Mouse (Mus musculus): ENCODE results near the gene Fsip1. TPM values are rescaled to one million over a fixed set of nuclear protein-coding genes. Genes with fewer than 3 reads are reported as not detected.
"Not testable (repeated sequence)": the region's sequence is repeated elsewhere in the genome, so short reads cannot be mapped to it uniquely, and the experiment has no call there.

The Fsip1 gene
- polyA plus RNA-seq, 1 experiment from 2014 or later: 2.6 TPM

DNA sequence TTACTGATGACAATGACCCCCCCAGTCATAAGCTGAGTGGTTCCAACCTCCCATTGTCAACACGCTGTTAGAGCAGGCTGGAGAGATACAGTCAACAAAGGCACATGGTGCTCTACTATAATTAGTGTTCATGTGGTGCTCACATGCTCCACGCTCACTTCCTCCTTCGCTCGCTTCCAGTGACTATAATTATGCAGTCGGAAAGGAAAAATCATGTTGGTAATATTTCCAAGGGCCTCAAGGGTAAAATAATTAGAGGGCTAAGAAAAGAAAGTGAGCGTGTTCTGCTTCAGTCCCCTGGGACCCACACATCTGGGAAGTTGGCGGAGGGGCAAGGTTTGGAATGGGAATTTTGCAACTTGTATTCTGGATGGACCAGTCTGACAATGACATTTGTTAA is 38.7 kb upstream of the Fsip1 start:
- 80% methylated on average over 7 of the region's 7 CpGs for WGBS
- H3K4me3 ChIP-seq (ENCODE audit: low read depth, low read length): no peak overlapping the region
- H3K36me3 ChIP-seq (ENCODE audit: control insufficient read depth, insufficient read depth, low read length): no peaks in the 10 kb centered on the region
- no peaks in the 10 kb centered on the region; the same call in 1 of the 2 replicates for H3K4me1 ChIP-seq (ENCODE audit: control insufficient read depth, insufficient read depth, low read length)
- no peak overlapping the region for H3K4me2 ChIP-seq (ENCODE audit: low read length)
- no peaks in the 10 kb centered on the region for H3K9me3 ChIP-seq (replicated peaks; ENCODE audit: control insufficient read depth, low read length, poor library complexity, severe bottlenecking)
- no peak for ATAC-seq
- no peaks in the 10 kb centered on the region for H3K27me3 ChIP-seq (ENCODE audit: control insufficient read depth, insufficient read depth, low read depth, low read length)
- H3K27ac ChIP-seq (ENCODE audit: low read length): no peak overlapping the region
- H3K9ac ChIP-seq (ENCODE audit: low read depth, low read length): no peak overlapping the region

DNA sequence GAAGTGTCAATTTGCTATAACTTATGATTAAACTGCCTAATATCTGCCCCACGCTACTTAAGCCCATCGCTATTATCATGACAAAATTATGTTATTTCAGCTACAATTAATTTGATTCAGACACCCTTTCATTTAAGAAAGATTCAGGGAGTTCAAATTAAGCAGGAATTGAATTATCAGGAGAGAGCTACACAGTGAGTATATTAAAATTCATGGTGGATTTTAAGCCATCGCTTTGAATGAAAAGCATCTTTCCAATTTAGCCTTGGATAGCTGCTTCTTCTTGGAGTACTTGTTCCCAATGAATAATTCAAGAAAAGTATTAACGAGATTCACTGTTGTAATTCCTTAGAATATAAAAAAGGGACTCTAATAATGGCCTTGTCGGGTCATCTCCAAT is 36.8 kb upstream of the Fsip1 start:
- ATAC-seq: peak; percentile 55; the same call in 1 of the 2 replicates
- H3K27ac ChIP-seq (ENCODE audit: low read length): 0 out of 2 replicates have a peak overlapping the region, but pooled peaks have one; percentile 26
- WGBS: 42% methylated on average over 5 of the region's 5 CpGs

GRCm38 (mm10) chr2:118289066-118289460 is 32.3 kb upstream of the Fsip1 start:
- not testable (repeated sequence) for H3K36me3 ChIP-seq (ENCODE audit: control insufficient read depth, insufficient read depth, low read length); H3K4me1 ChIP-seq (ENCODE audit: control insufficient read depth, insufficient read depth, low read length); H3K27me3 ChIP-seq (ENCODE audit: control insufficient read depth, insufficient read depth, low read depth, low read length); H3K4me3 ChIP-seq (ENCODE audit: low read depth, low read length); H3K9me3 ChIP-seq (replicated peaks; ENCODE audit: control insufficient read depth, low read length, poor library complexity, severe bottlenecking); H3K9ac ChIP-seq (ENCODE audit: low read depth, low read length); H3K27ac ChIP-seq (ENCODE audit: low read length); H3K4me2 ChIP-seq (ENCODE audit: low read length); ATAC-seq
- 86% methylated on average over 7 of the region's 7 CpGs for WGBS

More for the DNA sequence above, 36.8 kb upstream of the Fsip1 start:
- no peaks in the 10 kb centered on the region for H3K36me3 ChIP-seq (ENCODE audit: control insufficient read depth, insufficient read depth, low read length)
- H3K4me2 ChIP-seq (ENCODE audit: low read length): no peak overlapping the region
- H3K4me1 ChIP-seq (ENCODE audit: control insufficient read depth, insufficient read depth, low read length): no peaks in the 10 kb centered on the region; the same call in 1 of the 2 replicates
- H3K9me3 ChIP-seq (replicated peaks; ENCODE audit: control insufficient read depth, low read length, poor library complexity, severe bottlenecking): no peaks in the 10 kb centered on the region
- H3K4me3 ChIP-seq (ENCODE audit: low read depth, low read length): no peak overlapping the region
- H3K9ac ChIP-seq (ENCODE audit: low read depth, low read length): no peak overlapping the region
- H3K27me3 ChIP-seq (ENCODE audit: control insufficient read depth, insufficient read depth, low read depth, low read length): no peaks in the 10 kb centered on the region

DNA sequence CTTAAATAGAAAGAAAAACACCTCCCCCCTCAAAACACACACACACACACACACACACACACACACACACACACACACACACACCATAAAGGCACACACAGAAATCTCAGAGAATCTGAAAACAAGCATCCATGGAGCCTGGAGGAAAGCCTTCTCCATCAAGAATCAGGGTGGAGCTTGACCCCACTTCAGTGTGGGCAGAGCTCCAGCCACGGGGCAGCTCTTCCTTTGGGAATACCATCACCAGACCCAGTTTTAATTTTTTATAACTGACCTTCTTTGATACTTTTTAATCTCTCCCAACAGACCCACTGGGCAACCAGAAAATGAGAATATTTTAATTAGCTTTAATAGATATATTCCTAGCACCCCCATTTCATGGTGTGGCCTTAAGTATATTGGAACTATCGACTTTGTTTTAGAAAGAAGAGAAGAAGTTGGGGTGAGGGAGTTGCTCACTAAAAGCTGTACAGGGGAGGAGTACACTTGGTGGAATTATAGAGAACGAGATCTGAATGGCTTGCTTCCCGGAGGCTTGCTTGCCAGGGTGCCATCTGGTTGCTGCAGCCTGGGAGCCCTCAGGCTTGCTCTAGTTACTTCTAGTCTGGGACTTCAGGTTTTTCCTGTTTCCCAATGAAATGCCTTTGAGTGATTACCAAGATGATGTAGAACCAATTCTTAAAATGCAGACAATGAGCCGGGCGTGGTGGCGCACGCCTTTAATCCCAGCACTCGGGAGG is 31.7 kb upstream of the Fsip1 start:
- Histone ChIP-seq H3K9me3 (replicated peaks; ENCODE audit: control insufficient read depth, low read length, poor library complexity, severe bottlenecking) (no peaks in the 10 kb centered on the region), H3K4me1 (ENCODE audit: control insufficient read depth, insufficient read depth, low read length) (no peaks in the 10 kb centered on the region), H3K27me3 (ENCODE audit: control insufficient read depth, insufficient read depth, low read depth, low read length) (no peaks in the 10 kb centered on the region), H3K36me3 (ENCODE audit: control insufficient read depth, insufficient read depth, low read length) (no peaks in the 10 kb centered on the region), H3K9ac (ENCODE audit: low read depth, low read length) (no peak overlapping the region), H3K4me3 (ENCODE audit: low read depth, low read length) (no peak overlapping the region), H3K27ac (ENCODE audit: low read length) (no peak overlapping the region), H3K4me2 (ENCODE audit: low read length) (no peak overlapping the region)
- 93% methylated on average over 9 of the region's 9 CpGs for WGBS
- no peak for ATAC-seq

GRCm38 (mm10) chr2:118287678-118288077 is 30.9 kb upstream of the Fsip1 start:
- Histone ChIP-seq H3K4me2 (ENCODE audit: low read length) (no peak overlapping the region), H3K9me3 (replicated peaks; ENCODE audit: control insufficient read depth, low read length, poor library complexity, severe bottlenecking) (no peaks in the 10 kb centered on the region), H3K36me3 (ENCODE audit: control insufficient read depth, insufficient read depth, low read length) (no peaks in the 10 kb centered on the region), H3K27ac (ENCODE audit: low read length) (no peak overlapping the region), H3K4me3 (ENCODE audit: low read depth, low read length) (no peak overlapping the region), H3K4me1 (ENCODE audit: control insufficient read depth, insufficient read depth, low read length) (no peaks in the 10 kb centered on the region), H3K27me3 (ENCODE audit: control insufficient read depth, insufficient read depth, low read depth, low read length) (no peaks in the 10 kb centered on the region), H3K9ac (ENCODE audit: low read depth, low read length) (no peak overlapping the region)
- no peak for ATAC-seq
- WGBS: 66% methylated on average over 4 of the region's 4 CpGs

- Histone ChIP-seq H3K27me3 (ENCODE audit: control insufficient read depth, insufficient read depth, low read depth, low read length) (no peaks in the 10 kb centered on the region), H3K4me1 (ENCODE audit: control insufficient read depth, insufficient read depth, low read length) (no peaks in the 10 kb centered on the region), H3K36me3 (ENCODE audit: control insufficient read depth, insufficient read depth, low read length) (no peaks in the 10 kb centered on the region), H3K9ac (ENCODE audit: low read depth, low read length) (no peak overlapping the region), H3K9me3 (replicated peaks; ENCODE audit: control insufficient read depth, low read length, poor library complexity, severe bottlenecking) (no peaks in the 10 kb centered on the region), H3K4me2 (ENCODE audit: low read length) (no peak overlapping the region), H3K27ac (ENCODE audit: low read length) (no peak overlapping the region), H3K4me3 (ENCODE audit: low read depth, low read length) (no peak overlapping the region)
- no peak for ATAC-seq
- WGBS: 84% methylated on average over 3 of the region's 3 CpGs
Observed at GRCm38 (mm10) chr2:118282467-118282866, 25.7 kb upstream of the Fsip1 start.

GRCm38 (mm10) chr2:118278249-118278648 is 21.5 kb upstream of the Fsip1 start:
- WGBS: 93% methylated on average over 8 of the region's 8 CpGs
- H3K9me3 ChIP-seq (replicated peaks; ENCODE audit: control insufficient read depth, low read length, poor library complexity, severe bottlenecking): no peaks in the 10 kb centered on the region
- no peak overlapping the region for H3K4me2 ChIP-seq (ENCODE audit: low read length)
- no peaks in the 10 kb centered on the region for H3K27me3 ChIP-seq (ENCODE audit: control insufficient read depth, insufficient read depth, low read depth, low read length)
- no peak for ATAC-seq
- H3K4me1 ChIP-seq (ENCODE audit: control insufficient read depth, insufficient read depth, low read length): peaks cover 2% of the 10 kb centered on the region; the same call in 1 of the 2 replicates
- H3K27ac ChIP-seq (ENCODE audit: low read length): no peak overlapping the region
- H3K4me3 ChIP-seq (ENCODE audit: low read depth, low read length): no peak overlapping the region
- H3K36me3 ChIP-seq (ENCODE audit: control insufficient read depth, insufficient read depth, low read length): no peaks in the 10 kb centered on the region
- H3K9ac ChIP-seq (ENCODE audit: low read depth, low read length): no peak overlapping the region

DNA sequence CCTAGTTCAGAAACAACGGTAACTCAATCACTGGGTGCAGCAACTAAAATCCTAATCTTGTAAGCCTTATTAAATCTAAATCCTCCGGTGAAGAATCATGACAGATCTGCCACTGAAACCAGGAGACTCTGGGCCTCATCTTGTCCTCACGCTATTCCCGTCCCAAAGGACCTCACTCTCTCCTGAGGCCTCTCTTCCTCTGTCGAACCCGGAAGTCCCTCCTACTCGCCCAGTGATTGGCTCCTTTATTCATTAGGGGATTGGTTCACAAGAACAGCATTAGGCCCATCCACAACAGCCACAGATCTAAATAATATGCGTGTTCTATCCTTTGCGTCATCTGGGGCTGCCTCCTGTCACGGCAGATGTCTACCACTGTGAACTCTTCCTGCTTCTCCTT is 14.8 kb upstream of the Fsip1 start:
- no peak overlapping the region for H3K4me3 ChIP-seq (ENCODE audit: low read depth, low read length)
- no peak for ATAC-seq
- H3K9me3 ChIP-seq (replicated peaks; ENCODE audit: control insufficient read depth, low read length, poor library complexity, severe bottlenecking): no peaks in the 10 kb centered on the region
- 89% methylated on average over 10 of the region's 10 CpGs for WGBS
- no peak overlapping the region for H3K4me2 ChIP-seq (ENCODE audit: low read length)
- no peaks in the 10 kb centered on the region for H3K27me3 ChIP-seq (ENCODE audit: control insufficient read depth, insufficient read depth, low read depth, low read length)
- peaks cover 2% of the 10 kb centered on the region; the same call in 1 of the 2 replicates for H3K4me1 ChIP-seq (ENCODE audit: control insufficient read depth, insufficient read depth, low read length)
- H3K36me3 ChIP-seq (ENCODE audit: control insufficient read depth, insufficient read depth, low read length): no peaks in the 10 kb centered on the region
- H3K27ac ChIP-seq (ENCODE audit: low read length): no peak overlapping the region
- no peak overlapping the region for H3K9ac ChIP-seq (ENCODE audit: low read depth, low read length)

GRCm38 (mm10) chr2:118270213-118270612 is 13.4 kb upstream of the Fsip1 start:
- no peak overlapping the region for H3K4me3 ChIP-seq (ENCODE audit: low read depth, low read length)
- H3K4me2 ChIP-seq (ENCODE audit: low read length): no peak overlapping the region
- H3K9me3 ChIP-seq (replicated peaks; ENCODE audit: control insufficient read depth, low read length, poor library complexity, severe bottlenecking): no peaks in the 10 kb centered on the region
- peak; percentile 32; the same call in 1 of the 2 replicates for ATAC-seq
- H3K4me1 ChIP-seq (ENCODE audit: control insufficient read depth, insufficient read depth, low read length): peaks cover under 1% of the 10 kb centered on the region; the same call in 1 of the 2 replicates
- H3K27ac ChIP-seq (ENCODE audit: low read length): no peak overlapping the region
- H3K27me3 ChIP-seq (ENCODE audit: control insufficient read depth, insufficient read depth, low read depth, low read length): no peaks in the 10 kb centered on the region
- 68% methylated on average over 14 of the region's 14 CpGs for WGBS
- H3K9ac ChIP-seq (ENCODE audit: low read depth, low read length): no peak overlapping the region
- no peaks in the 10 kb centered on the region for H3K36me3 ChIP-seq (ENCODE audit: control insufficient read depth, insufficient read depth, low read length)
